Mouse (Mus musculus) layer of hippocampus, adult 2 months (tissue): Measurements from ENCODE around the gene Gm21860. TPM values are rescaled to one million over a fixed set of nuclear protein-coding genes. Genes with fewer than 3 reads are reported as not detected.
"Not testable (repeated sequence)": the region's sequence is repeated elsewhere in the genome, so short reads cannot be mapped to it uniquely, and the experiment has no call there.

Experiments
- DNase-seq, 2 experiments: peaks; one replicate each; pipeline ENCODE4 v3.0.0; 2022; ENCODE audit warnings: low spot score in 2 of 2
- H3K27ac ChIP-seq: fragments of 200-600 bp; 2 replicates; pipeline ENCODE4 v1.8.1; 2022
- H3K4me3 ChIP-seq: fragments of 200-600 bp; 2 replicates; pipeline ENCODE4 v1.8.1; 2022; ENCODE audit warnings: mild to moderate bottlenecking
- CTCF ChIP-seq: fragments of 200-600 bp; conservative IDR thresholded peaks from 2 replicates; pipeline ENCODE4 v1.8.1; 2022; ENCODE audit warnings: antibody characterized with exemption, mild to moderate bottlenecking, moderate library complexity
- long read RNA-seq, 2 experiments: library from polyadenylated mRNA; stranded (forward); transcript quantifications; one replicate each; pipeline ENCODE4 v2.0.0; 2021; ENCODE audit warnings: borderline mapping rate in 2 of 2
- total RNA-seq, 2 experiments: library from RNA; stranded (reverse); gene quantifications; 2 replicates each; pipeline ENCODE4 v1.2.3; 2021

Gene Gm21860
- total RNA-seq, result not detected
- long read RNA-seq, experiment 1, result 0 reads
- long read RNA-seq, experiment 2, result 0 reads

DNA sequence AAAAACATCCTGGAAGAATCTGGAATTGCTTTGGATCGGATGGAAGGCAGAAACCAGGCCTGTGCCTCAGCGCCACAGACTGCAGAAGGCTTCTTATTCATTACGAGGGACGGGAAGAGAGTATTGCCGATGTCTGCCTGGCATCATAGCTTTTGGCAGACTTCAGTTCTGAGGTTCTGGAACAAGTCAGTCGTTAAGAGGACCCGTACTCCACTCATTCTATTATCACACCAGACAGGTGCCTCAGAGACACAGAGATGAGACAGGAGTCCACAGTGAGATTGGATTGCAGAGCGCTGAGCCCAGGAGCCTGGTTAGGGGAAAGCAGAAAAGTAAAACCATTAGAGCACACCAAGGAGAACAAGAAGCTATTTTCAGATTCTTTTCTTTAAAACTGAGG, at the start of gene Gm21860:
Gene Gm21860 (minus strand): TSS at position 101 of the 400 bp plus-strand sequence.
- not testable (repeated sequence) for H3K4me3 ChIP-seq, H3K27ac ChIP-seq, DNase-seq

DNA sequence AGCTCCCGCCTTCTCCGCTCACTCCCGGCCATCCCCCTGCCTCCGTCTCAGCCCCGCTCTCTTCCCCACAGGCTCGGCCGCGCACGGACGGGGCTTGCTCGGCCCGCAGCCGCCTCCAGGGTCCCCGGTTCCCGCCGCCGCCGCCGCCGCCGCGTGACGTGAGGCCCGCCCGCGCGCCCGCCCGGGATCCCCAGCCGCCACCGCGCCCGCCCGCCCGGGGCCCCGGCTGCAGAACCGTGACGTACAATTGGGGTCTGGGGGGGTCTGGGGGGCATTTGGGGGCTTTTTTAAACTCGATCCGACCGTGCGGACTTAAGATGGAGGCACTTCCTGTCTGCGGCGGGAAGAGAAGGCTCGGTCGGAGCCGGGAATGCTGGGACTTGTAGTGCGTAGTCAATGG, 29.8 kb upstream of the Gm21860 start, which contains the start of gene Gm47283:
Gene Gm47283 (plus strand): TSS at position 301 of the 400 bp plus-strand sequence.
- H3K27ac ChIP-seq, DNase-seq, H3K4me3 ChIP-seq: not testable (repeated sequence)

DNA sequence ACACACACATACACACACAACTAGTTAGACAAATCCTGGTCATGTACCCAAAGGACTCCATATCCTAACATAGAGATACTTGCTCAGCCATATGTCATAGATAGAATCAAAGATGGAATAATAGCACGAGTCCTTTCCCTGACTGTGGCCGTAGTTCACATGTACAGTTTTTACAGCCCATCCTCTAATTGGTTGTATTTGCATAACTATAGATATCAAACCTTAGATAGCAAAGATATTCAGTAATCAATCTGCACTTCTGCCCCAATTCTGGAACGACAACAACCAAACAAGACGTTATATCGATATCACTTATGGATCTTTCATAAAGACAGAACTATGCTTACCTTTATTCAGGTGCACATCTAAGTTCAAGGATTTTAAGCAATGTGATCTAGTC, 9.4 kb downstream of the Gm21860 start:
- not testable (repeated sequence) for H3K4me3 ChIP-seq, DNase-seq, H3K27ac ChIP-seq

DNA sequence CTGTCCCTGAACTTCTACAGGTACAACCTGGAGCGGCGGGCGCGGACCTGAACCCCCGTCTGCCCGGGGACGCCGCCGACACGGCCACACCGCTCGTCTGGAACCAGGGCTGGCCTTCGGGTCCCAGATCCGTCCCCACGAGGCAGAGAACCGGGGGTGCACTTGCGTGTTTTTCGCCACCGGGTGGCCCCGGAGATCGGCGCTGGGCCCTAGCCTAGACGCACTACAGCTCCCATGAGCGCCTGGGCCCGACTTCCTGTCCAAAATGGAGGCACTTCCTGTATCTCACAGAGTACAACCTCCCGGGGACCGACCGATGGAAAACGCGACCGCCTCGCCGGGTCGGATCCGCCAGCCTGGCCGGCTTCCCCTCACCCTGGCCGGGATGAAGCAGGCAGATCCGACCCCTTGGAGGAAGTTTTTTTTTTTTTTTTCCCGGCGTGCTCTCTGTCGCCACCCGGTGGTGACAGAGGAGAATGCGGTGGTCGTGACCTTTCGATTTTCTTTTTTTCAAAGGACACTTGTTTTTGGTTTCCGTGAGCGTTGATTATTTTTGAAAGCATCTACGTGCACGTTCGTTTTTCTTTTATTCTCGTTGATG, 10.1 kb downstream of the Gm21860 start:
- not testable (repeated sequence) for H3K27ac ChIP-seq, H3K4me3 ChIP-seq
- peak; percentile 88 to 96 for DNase-seq

DNA sequence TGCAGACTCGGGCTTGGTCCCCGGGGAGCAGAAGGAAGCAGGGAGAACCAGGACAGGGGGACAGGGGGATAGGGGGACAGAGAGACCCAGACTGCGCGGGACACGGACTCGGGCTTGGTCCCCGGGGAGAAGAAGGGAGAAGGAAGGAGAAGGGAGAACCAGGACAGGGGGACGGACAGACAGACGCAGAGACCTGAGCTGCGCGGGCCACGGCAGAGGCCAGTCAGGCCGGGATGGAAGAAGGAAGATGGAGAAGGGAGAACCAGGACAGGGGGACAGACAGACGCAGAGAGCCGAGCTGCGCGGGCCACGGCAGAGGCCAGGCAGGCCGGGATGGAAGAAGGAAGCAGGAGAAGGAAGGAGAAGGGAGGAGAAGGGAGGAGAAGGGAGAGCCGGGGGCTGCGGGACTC, 10.8 kb downstream of the Gm21860 start:
- peak in 1 of 2 experiments; percentile 20 for DNase-seq
- Histone ChIP-seq H3K4me3 (no peak overlapping the region), H3K27ac (no peak overlapping the region)
- TF ChIP-seq CTCF, result no peak

DNA sequence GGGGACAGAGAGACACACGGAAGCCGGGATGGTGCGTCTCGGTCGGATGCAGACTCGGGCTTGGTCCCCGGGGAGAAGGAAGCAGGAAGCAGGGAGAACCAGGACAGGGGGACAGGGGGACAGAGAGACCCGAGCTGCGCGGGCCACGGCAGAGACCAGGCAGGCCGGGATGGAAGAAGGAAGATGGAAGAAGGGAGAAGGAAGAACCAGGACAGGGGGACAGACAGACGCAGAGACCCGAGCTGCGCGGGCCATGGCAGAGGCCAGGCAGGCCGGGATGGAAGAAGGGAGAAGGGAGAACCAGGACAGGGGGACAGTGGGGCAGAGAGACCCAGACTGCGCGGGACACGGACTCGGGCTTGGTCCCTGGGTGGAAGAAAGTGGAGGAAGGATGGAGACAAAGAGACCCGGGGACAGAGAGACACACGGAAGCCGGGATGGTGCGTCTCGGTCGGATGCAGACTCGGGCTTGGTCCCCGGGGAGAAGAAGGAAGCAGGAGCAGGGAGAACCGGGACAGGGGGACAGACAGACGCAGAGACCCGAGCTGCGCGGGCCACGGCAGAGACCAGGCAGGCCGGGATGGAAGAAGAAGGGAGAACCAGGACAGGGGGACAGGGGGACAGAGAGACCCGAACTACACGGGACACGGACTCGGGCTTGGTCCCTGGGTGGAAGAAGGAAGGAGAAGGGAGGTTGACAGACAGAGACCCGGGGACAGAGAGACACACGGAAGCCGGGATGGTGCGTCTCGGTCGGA, 11.4 kb downstream of the Gm21860 start:
- not testable (repeated sequence) for H3K4me3 ChIP-seq, H3K27ac ChIP-seq
- DNase-seq, result peak in 1 of 2 experiments; percentile 44

DNA sequence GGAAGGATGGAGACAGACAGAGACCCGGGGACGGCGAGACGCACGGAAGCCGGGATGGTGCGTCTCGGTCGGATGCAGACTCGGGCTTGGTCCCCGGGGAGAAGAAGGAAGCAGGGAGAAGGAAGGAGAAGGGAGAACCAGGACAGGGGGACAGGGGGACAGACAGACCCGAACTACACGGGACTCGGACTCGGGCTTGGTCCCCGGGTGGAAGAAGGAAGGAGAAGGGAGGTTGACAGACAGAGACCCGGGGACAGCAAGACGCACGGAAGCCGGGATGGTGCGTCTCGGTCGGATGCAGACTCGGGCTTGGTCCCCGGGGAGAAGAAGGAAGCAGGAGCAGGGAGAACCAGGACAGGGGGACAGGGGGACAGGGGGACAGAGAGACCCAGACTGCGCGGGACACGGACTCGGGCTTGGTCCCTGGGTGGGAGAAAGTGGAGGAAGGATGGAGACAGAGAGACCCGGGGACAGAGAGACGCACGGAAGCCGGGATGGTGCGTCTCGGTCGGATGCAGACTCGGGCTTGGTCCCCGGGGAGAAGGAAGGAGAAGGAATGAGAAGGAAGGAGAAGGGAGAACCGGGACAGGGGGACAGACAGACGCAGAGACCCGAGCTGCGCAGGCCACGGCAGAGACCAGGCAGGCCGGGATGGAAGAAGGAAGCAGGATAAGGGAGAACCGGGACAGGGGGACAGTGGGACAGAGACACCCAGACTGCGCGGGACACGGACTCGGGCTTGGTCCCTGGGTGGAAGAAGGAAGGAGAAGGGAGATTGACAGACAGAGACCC, 12.2 kb downstream of the Gm21860 start:
- peak in 1 of 2 experiments; percentile 26 for DNase-seq

DNA sequence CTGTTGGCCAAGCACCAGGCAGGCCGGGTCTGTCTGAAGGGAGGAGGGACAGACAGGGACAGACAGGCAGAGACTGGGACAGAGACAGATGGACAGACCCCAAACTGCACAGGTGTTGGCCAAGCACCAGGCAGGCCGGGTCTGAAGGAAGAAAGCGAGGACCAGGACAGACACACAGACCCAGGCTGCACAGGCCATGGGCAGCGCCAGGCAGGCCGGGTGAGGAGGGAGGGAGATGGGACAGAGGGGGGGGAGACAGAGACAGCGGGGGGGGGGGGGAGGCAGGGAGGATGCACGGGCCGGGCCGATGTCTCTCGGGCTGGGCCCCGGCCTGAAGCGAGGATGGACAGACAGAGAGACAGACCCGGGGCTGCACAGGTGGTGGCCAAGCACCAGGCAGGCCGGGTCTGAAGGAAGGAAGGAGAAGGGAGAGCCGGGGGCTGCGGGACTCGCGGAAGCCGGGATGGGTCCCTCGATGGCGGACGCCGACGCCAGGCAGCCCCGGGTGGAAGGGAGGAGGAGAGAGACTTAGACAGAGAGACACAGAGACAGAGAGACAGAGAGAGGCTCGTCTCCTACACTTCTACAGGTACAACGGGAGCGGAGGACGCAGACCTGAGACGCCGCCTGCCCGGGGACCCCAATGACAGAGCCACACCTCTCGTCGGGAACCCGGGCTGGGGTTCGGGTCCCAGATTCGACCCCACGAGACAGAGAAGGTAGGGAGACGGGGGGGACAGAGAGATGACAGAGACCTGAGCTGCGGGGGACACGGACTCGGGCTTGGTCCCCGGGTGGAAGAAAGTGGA, 13.0 kb downstream of the Gm21860 start:
- peak in 1 of 2 experiments; percentile 48 for DNase-seq

More for the DNA sequence above, 12.2 kb downstream of the Gm21860 start:
- not testable (repeated sequence) for H3K4me3 ChIP-seq, H3K27ac ChIP-seq

DNA sequence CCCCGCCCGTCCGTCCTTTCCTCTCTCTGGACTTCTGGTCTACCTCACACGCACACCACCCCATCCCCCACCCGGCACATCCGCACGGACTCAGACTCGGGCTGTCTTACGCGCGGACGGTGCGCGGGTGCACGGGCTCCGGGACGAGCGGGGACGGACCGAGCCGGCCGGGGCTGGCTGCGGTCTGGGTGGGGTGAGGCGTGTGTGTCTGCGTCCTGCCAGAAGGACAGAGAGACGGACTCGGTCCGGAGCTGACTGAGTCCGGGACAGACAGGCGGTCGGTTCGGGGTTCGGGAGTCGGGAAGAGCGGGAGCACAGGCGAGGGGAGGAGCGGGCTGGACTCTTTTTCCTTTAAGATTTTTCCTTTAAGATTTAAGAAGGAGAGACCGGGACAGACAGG, 13.6 kb downstream of the Gm21860 start:
- peak in 1 of 2 experiments; percentile 35 for DNase-seq
- not testable (repeated sequence) for H3K27ac ChIP-seq, H3K4me3 ChIP-seq

More for the DNA sequence above, 13.0 kb downstream of the Gm21860 start:
- not testable (repeated sequence) for H3K27ac ChIP-seq, H3K4me3 ChIP-seq

DNA sequence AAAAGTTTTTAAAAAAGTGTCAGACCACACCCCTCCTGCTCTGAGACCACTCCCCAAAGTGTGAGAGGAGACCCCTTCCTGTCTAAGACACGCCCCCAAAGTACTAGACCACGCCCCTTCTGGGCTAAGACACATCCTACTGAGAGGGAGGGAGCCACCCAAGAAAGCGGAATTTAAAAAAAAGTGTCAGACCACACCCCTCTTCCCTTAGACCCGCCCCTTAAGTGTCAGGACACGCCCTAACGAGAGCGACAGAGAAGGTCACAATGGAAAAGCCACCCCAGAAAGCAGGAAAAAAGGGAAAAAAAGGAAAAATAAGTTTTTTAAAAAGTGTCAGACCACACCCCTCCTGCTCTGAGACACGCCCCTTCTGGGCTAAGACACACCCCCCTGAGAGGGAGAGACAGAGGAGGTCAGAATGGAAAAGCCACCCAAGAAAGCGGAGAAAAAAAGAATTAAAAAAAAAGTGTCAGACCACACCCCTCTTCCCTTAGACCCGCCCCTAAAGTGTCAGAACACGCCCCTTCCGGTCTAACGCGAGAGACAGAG, 14.5 kb downstream of the Gm21860 start:
- Histone ChIP-seq H3K4me3 (no peak overlapping the region), H3K27ac (no peak overlapping the region)
- peak; percentile 20 to 21 for DNase-seq
- TF ChIP-seq CTCF, result no peak

DNA sequence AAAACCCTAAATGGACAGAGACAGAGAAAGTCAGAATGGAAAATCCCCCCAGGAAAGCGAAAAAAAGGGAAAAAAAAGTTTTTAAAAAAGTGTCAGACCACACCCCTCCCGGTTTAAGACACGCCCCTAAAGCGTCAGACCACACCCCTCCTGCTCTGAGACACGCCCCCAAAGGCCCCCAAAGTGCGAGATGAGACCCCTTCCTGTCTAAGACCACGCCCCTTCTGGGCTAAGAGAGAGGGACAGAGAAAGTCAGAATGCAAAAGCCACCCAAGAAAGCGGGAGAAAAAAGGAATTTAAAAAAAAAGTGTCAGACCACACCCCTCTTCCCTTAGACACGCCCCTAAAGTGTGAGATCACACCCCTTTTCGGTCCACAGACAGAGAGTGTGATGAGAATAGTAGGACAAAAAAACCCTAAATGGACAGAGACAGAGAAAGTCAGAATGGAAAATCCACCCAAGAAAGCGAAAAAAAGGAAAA, 15.0 kb downstream of the Gm21860 start:
- peak in 1 of 2 experiments; percentile 13 for DNase-seq
- H3K27ac ChIP-seq, H3K4me3 ChIP-seq: not testable (repeated sequence)

DNA sequence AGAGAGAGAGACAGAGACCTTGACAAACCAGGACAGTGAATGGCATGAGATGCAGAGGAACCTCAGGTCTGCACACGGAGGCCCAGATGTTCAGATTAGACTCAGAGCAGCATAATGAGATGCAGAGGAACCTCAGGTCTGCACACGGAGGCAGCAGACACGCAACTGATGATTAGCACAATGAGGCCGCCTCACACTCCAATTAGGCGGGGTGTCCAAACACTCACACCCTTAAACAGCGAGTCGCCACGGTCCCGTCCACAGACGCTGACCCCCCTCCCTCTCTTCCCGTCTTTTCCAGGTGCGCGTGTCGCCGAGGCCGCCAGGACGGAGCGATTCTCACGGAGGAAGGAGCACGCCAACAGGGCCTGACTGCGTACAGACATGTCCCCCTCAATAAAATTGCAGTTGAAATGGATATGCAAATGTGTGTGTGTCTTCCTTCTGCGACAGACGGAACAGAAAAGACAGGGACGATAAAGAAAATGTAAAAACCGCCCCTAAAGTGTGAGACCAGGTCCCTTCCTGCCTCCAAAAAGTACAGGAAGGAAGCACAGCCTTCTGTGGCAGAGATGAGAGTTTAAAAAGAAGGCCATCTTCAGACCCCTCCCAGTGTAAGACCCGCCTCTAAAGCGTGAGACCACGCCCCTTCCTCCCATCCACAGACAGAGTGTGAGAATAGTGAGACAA, 15.6 kb downstream of the Gm21860 start:
- DNase-seq, result peak; percentile 15 to 19
- not testable (repeated sequence) for H3K27ac ChIP-seq, H3K4me3 ChIP-seq
